Mouse (Mus musculus): ENCODE results near the gene Diablo.

DNA sequence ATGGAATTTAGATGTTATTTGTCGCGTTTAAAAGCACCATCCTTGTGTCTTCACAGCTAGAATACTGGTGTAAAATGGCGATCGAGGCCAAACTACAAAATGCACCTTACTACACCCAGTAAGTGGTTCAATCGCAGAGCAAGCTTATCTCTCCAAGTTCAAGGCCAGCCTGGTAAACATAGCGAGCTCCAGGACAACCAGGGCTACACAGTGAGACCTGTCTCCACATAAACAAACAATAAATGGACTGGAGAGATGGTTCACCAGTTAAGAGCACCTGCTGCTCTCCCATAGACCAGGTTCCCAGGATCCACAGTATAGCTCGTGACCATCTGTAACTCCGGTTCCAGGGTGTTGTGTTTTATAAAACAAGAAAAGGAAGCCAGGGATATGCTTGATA lies 49.4 kb upstream of the Diablo start:
- TF ChIP-seq POLR2A (IDR thresholded peaks at IDR 0.05; ENCODE audit: insufficient read depth, low read depth, low read length) (no peak), CTCF (IDR thresholded peaks at IDR 0.05; ENCODE audit: insufficient read depth, low read depth, low read length) (no peak)
